Mouse (Mus musculus) thymus, adult 2 months (tissue): ENCODE measurements around the gene Mzf1. TPM values are rescaled to one million over a fixed set of nuclear protein-coding genes. Genes with fewer than 3 reads are reported as not detected.
A peak's percentile ranks its signal among the peaks of the same experiment; 100 is the strongest.

ENCODE experiments used
- DNase-seq: peaks from one replicate; pipeline ENCODE4 v3.0.0; 2021
- H3K27ac ChIP-seq: fragments of 200-500 bp; 2 replicates; pipeline ENCODE4 v1.5.1; 2012; ENCODE audit warnings: low read length, control low read depth; ENCODE audit not compliant: control insufficient read depth, insufficient read depth
- H3K27me3 ChIP-seq: fragments of 200-500 bp; 2 replicates; pipeline ENCODE4 v1.6.1; 2012; ENCODE audit warnings: mild to moderate bottlenecking, low read length, moderate library complexity, mixed read lengths; ENCODE audit not compliant: control insufficient read depth, insufficient read depth
- H3K36me3 ChIP-seq: fragments of 200-500 bp; 2 replicates; pipeline ENCODE4 v1.6.1; 2012; ENCODE audit warnings: mild to moderate bottlenecking, low read length, moderate library complexity; ENCODE audit not compliant: control insufficient read depth, insufficient read depth
- H3K4me1 ChIP-seq: fragments of 200-500 bp; replicated peaks from 2 replicates; pipeline ENCODE4 v1.6.1; 2012; ENCODE audit warnings: low read length; ENCODE audit not compliant: control insufficient read depth, insufficient read depth
- H3K4me3 ChIP-seq: fragments of 200-500 bp; 2 replicates; pipeline ENCODE4 v1.5.1; 2012; ENCODE audit warnings: mild to moderate bottlenecking, low read length, control low read depth, moderate library complexity; ENCODE audit not compliant: control insufficient read depth, insufficient read depth
- CTCF ChIP-seq: fragments of 200-500 bp; IDR thresholded peaks from 2 replicates; pipeline ENCODE4 v1.5.1; 2012; ENCODE audit warnings: mild to moderate bottlenecking, control low read depth, low read length, moderate library complexity, borderline replicate concordance; ENCODE audit not compliant: control insufficient read depth, poor library complexity, insufficient read depth; ENCODE audit errors: extremely low read depth
- POLR2A ChIP-seq: fragments of 200-500 bp; IDR thresholded peaks from 2 replicates; pipeline ENCODE4 v1.6.1; 2012; ENCODE audit warnings: mild to moderate bottlenecking, low read length, control low read depth, moderate library complexity; ENCODE audit not compliant: control insufficient read depth, poor library complexity, insufficient read depth; ENCODE audit errors: extremely low read depth
- WGBS: fragments of 180-500 bp; shearing (Covaris S2); methylation state at CpG from one replicate; pipeline ENCODE4 v1.1.7; 2018; 5-methylcytosine and 5-hydroxymethylcytosine counted together
- polyA plus RNA-seq: library from polyadenylated mRNA; depleted of rRNA; stranded (reverse); fragments of >200 nt; gene quantifications from 2 replicates; pipeline ENCODE4 v1.2.3, GENCODE M21; 2012

The Mzf1 gene
- polyA plus RNA-seq, 1 experiment, result 3.5 TPM

- Histone ChIP-seq H3K36me3 (peaks cover 39% of the 10 kb centered on the region), H3K27ac (no peak overlapping the region), H3K27me3 (no peaks in the 10 kb centered on the region), H3K4me3 (peak overlapping the region; percentile 73; the same call in 1 of the 2 replicates), H3K4me1 (peaks cover 21% of the 10 kb centered on the region)
- no peak for TF ChIP-seq CTCF
- no peak for TF ChIP-seq POLR2A
- WGBS, result 35% methylated on average over 4 of the region's 4 CpGs
- no peak for DNase-seq
These were observed 29.0 kb downstream of the Mzf1 start for GRCm38 (mm10) chr7:13025511-13026112.

GRCm38 (mm10) chr7:13024805-13025204, 29.8 kb downstream of the Mzf1 start:
- Histone ChIP-seq H3K36me3 (peaks cover 31% of the 10 kb centered on the region), H3K4me3 (peak overlapping the region; percentile 73), H3K27ac (peak overlapping the region; percentile 5; the same call in 1 of the 2 replicates), H3K27me3 (no peaks in the 10 kb centered on the region), H3K4me1 (peaks cover 21% of the 10 kb centered on the region)
- under 1% methylated on average over 44 of the region's 44 CpGs for WGBS
- TF ChIP-seq POLR2A, result no peak
- TF ChIP-seq CTCF, result no peak
- DNase-seq, result peak; percentile 82

GRCm38 (mm10) chr7:13023928-13024731, 30.4 kb downstream of the Mzf1 start:
- H3K4me3 ChIP-seq, result peak overlapping the region; percentile 73
- no peaks in the 10 kb centered on the region for H3K27me3 ChIP-seq
- TF ChIP-seq CTCF, result peak; percentile 35; the same call in 1 of the 2 replicates
- peak; percentile 96 for TF ChIP-seq POLR2A
- DNase-seq, result peak; percentile 91
- peak overlapping the region; percentile 74 for H3K27ac ChIP-seq
- peaks cover 24% of the 10 kb centered on the region for H3K36me3 ChIP-seq
- under 1% methylated on average over 94 of the region's 95 CpGs for WGBS
- peaks cover 21% of the 10 kb centered on the region for H3K4me1 ChIP-seq

- H3K27me3 ChIP-seq, result no peaks in the 10 kb centered on the region
- DNase-seq, result peak; percentile 76
- H3K4me1 ChIP-seq, result peaks cover 21% of the 10 kb centered on the region
- 3% methylated on average over 31 of the region's 31 CpGs for WGBS
- no peak for TF ChIP-seq CTCF
- TF ChIP-seq POLR2A, result no peak
- peak overlapping the region; percentile 38 for H3K4me3 ChIP-seq
- H3K27ac ChIP-seq, result peak overlapping the region; percentile 56
- H3K36me3 ChIP-seq, result peaks cover 12% of the 10 kb centered on the region
These were observed 31.6 kb downstream of the Mzf1 start for GRCm38 (mm10) chr7:13022773-13023535.

- H3K36me3 ChIP-seq, result no peaks in the 10 kb centered on the region
- no peak for TF ChIP-seq CTCF
- TF ChIP-seq POLR2A, result no peak
- H3K27me3 ChIP-seq, result no peaks in the 10 kb centered on the region
- H3K4me3 ChIP-seq, result no peak overlapping the region
- no peak overlapping the region for H3K27ac ChIP-seq
- WGBS, result 90% methylated on average over 1 of the region's 1 CpGs
- DNase-seq, result no peak
- peaks cover 6% of the 10 kb centered on the region for H3K4me1 ChIP-seq
These were observed 39.3 kb downstream of the Mzf1 start for GRCm38 (mm10) chr7:13015217-13015616.

GRCm38 (mm10) chr7:13014275-13014839, 40.2 kb downstream of the Mzf1 start:
- Histone ChIP-seq H3K27me3 (no peaks in the 10 kb centered on the region), H3K27ac (no peak overlapping the region), H3K4me3 (no peak overlapping the region), H3K4me1 (peaks cover 7% of the 10 kb centered on the region), H3K36me3 (no peaks in the 10 kb centered on the region)
- TF ChIP-seq CTCF, result no peak
- no peak for TF ChIP-seq POLR2A
- no peak for DNase-seq
- 95% methylated on average over 6 of the region's 6 CpGs for WGBS
